Mouse (Mus musculus) heart, embryonic 14.5 days (tissue): ENCODE measurements at regions not wholly inside any gene's neighbourhood (a gene's known extent, or its start where the extent isn't known, plus 50 kb on each side); places are given as distances from the start of the nearest gene placed in this dataset.

Source experiments
- ATAC-seq: fragments of 200-750 bp; cut with Nextera tagmentation; 2 replicates; pipeline ENCODE4 v1.8.0; 2017; ENCODE audit warnings: low read depth, moderate TSS enrichment; ENCODE audit not compliant: insufficient number of reproducible peaks, insufficient read depth, low FRiP score
- H3K27ac ChIP-seq, 2 experiments: fragments of 200-500 bp in 1 of 2; fragments of 300-500 bp in 1 of 2; sonication (generic) in 1 of 2; replicated peaks in 1 of 2; 2 replicates each; pipeline ENCODE4 v1.5.1; 2012 to 2014; ENCODE audit warnings: low read depth in 2 of 2, low read length in 2 of 2, control low read depth in 1 of 2, mild to moderate bottlenecking in 1 of 2, mixed read lengths in 1 of 2; ENCODE audit not compliant: control insufficient read depth in 1 of 2, insufficient read depth in 1 of 2
- H3K27me3 ChIP-seq: fragments of 300-500 bp; sonication (generic); 2 replicates; pipeline ENCODE4 v1.6.1; 2014; ENCODE audit warnings: mild to moderate bottlenecking, low read length, control low read depth; ENCODE audit not compliant: control insufficient read depth, insufficient read depth
- H3K36me3 ChIP-seq: fragments of 300-500 bp; sonication (generic); 2 replicates; pipeline ENCODE4 v1.6.1; 2014; ENCODE audit warnings: mild to moderate bottlenecking, control low read depth, low read length, mixed read lengths; ENCODE audit not compliant: control insufficient read depth, insufficient read depth
- H3K4me1 ChIP-seq, 2 experiments: fragments of 200-500 bp in 1 of 2; fragments of 300-500 bp in 1 of 2; sonication (generic) in 1 of 2; 2 replicates each; pipeline ENCODE4 v1.6.1; 2012 to 2014; ENCODE audit warnings: low read length in 2 of 2, control low read depth in 1 of 2, mixed read lengths in 1 of 2; ENCODE audit not compliant: control insufficient read depth in 2 of 2, insufficient read depth in 2 of 2
- H3K4me2 ChIP-seq: fragments of 300-500 bp; sonication (generic); 2 replicates; pipeline ENCODE4 v1.6.1; 2014; ENCODE audit warnings: mild to moderate bottlenecking, low read length
- H3K4me3 ChIP-seq, 2 experiments: fragments of 200-500 bp in 1 of 2; fragments of 300-500 bp in 1 of 2; sonication (generic) in 1 of 2; 2 replicates each; pipeline ENCODE4 v1.5.1; 2012 to 2014; ENCODE audit warnings: low read length in 2 of 2, mild to moderate bottlenecking in 2 of 2, control low read depth in 1 of 2, low read depth in 1 of 2, moderate library complexity in 1 of 2; ENCODE audit not compliant: control insufficient read depth in 1 of 2, insufficient read depth in 1 of 2
- H3K9ac ChIP-seq: fragments of 300-500 bp; sonication (generic); 2 replicates; pipeline ENCODE4 v1.6.1; 2014; ENCODE audit warnings: mild to moderate bottlenecking, low read length
- H3K9me3 ChIP-seq: fragments of 300-500 bp; sonication (generic); 2 replicates; pipeline ENCODE4 v1.6.1; 2016; ENCODE audit warnings: low read length, control low read depth; ENCODE audit not compliant: control insufficient read depth
- WGBS: fragments of 180-500 bp; shearing (Covaris S2); extraction: QIAGEN DNeasy Blood & Tissue Kit; methylation state at CpG from one replicate; pipeline ENCODE4 v1.1.7; 2014; 5-methylcytosine and 5-hydroxymethylcytosine counted together

DNA sequence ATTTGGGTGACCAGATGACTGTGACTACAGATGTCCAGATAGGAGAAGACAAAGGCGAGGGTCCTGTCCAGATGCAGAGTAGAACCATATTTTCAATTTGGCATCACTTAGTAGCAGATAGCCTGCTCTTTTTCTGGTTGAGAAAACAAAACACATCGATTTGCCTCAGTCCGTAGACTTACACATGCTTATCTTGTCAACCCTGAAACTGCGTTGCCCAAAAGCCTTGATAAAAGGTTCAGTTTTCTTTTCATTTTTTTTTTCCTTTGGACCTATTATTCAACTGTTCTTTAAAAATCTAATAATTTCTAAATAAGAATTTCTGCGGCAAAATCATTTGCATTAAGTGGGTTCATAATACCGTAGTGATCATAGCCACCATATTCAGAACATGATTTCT is 64.0 kb upstream of the Ltbp1 start:
- no peak overlapping the region for H3K4me2 ChIP-seq
- H3K27ac ChIP-seq = no peak overlapping the region
- H3K9me3 ChIP-seq = no peaks in the 10 kb centered on the region
- no peaks in the 10 kb centered on the region for H3K36me3 ChIP-seq
- H3K4me1 ChIP-seq = no peaks in the 10 kb centered on the region
- no peak overlapping the region for H3K4me3 ChIP-seq
- H3K9ac ChIP-seq = no peak overlapping the region
- 68% methylated on average over 6 of the region's 6 CpGs for WGBS
- H3K27me3 ChIP-seq = no peaks in the 10 kb centered on the region
- no peak for ATAC-seq

DNA sequence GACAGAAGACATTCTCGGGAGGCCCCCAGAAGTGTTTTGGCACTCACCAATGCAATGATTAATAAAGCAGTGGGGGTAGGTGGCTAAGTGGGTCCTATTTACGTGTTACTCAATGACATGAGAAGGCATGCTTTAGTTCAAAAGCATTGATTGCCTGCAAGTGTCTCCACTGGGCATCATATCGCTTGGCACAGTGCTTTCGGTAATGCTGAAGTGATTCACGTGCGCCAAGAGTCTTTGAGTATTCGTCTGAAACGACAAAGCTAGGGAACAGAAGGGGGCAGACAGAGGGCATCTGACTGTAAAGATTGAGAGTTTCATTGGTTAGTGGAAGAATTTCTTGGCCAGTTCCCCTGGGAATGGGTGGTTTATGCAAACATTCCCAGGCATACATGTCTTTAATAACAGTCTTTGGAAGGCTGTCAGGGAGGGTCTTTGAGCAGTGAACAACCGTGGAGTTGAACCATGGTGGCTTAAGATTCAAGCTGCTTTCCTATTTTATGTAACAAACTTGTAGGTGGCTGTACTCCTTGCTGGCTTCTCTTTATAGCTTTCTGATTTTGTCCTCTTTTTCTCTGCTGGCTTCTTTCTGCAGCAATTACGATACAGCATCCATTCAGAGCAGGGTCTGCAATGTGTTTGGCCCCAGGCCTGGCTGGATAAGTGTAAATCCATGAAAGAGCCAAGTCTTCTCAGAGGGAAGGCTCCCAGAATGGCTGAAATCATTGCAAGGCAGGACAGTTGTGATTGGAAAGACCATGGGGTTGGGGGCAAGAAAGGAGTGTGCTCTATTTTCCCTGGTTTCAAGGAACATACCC is 62.2 kb upstream of the Ltbp1 start:
- Histone ChIP-seq H3K4me1 (no peaks in the 10 kb centered on the region), H3K9me3 (no peaks in the 10 kb centered on the region), H3K9ac (no peak overlapping the region), H3K36me3 (no peaks in the 10 kb centered on the region), H3K27me3 (no peaks in the 10 kb centered on the region), H3K4me3 (no peak overlapping the region), H3K27ac (no peak overlapping the region; a peak in 2 of 4 replicates), H3K4me2 (no peak overlapping the region)
- no peak for ATAC-seq
- 80% methylated on average over 10 of the region's 10 CpGs for WGBS

DNA sequence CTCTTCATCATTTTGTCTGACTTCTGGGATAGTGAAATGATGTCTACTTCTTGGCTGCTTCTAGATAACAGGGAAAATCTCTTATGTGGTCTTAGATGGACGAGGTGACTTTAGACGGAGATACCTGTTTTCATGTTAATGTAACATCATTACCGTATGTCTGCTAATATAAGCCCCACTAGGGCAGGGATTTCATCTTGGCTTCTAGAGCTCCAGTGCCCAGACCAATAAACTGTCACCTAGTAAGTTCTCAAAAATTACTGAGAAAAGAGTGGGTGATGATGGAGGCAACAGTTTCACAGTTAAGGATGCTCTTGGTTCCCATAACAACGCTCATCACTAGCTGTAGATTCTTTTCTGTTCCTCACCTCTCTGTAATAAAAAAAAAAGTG is 61.6 kb upstream of the Ltbp1 start:
- 45% methylated on average over 4 of the region's 4 CpGs for WGBS
- no peak for ATAC-seq

DNA sequence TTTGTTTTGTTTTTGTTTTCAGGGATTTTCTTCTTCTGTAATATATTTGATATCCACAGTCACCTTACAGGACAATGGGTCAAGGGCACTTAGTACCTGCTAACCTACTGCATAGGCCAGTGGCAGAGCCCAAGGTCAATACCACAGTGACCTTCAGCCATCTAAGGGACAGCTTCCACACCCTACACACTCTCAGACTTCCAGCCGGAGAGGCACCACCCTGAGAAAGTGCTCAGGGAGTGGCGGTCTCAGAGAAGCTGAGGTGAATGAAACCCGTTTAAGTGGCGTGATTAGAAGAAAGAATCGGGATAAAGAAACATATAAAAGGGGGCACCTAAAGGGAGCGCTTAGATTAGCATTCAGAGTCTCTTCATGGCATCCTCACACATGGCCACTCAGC is 60.2 kb upstream of the Ltbp1 start:
- 79% methylated on average over 6 of the region's 6 CpGs for WGBS
- Histone ChIP-seq H3K4me2 (no peak overlapping the region), H3K9me3 (no peaks in the 10 kb centered on the region), H3K4me1 (no peaks in the 10 kb centered on the region), H3K27ac (no peak overlapping the region), H3K4me3 (no peak overlapping the region), H3K27me3 (no peaks in the 10 kb centered on the region), H3K36me3 (no peaks in the 10 kb centered on the region), H3K9ac (no peak overlapping the region)
- ATAC-seq = no peak

More for the DNA sequence above, 61.6 kb upstream of the Ltbp1 start:
- Histone ChIP-seq H3K9me3 (no peaks in the 10 kb centered on the region), H3K27ac (no peak overlapping the region; a peak in 1 of 4 replicates), H3K4me1 (no peaks in the 10 kb centered on the region), H3K36me3 (no peaks in the 10 kb centered on the region), H3K4me3 (no peak overlapping the region), H3K4me2 (no peak overlapping the region), H3K27me3 (no peaks in the 10 kb centered on the region), H3K9ac (no peak overlapping the region)

DNA sequence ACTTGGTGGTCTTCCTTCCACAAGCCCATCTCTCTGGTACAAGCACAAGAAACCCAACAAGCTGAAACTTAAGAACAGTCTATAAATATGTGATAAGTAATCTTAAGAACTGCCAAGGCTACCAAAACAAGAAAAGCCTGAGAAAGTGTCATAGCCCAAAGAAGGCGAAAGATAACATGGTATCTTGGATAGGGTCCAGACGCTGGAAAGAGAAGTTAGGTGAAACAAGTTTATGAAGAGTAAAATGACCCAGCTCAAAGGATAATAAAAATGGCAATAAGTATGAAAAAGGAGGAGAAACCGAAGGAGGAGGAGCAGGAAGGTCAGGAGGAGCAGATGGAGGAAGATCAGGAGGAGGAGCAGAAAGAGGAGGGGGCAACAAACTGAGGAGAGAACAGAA is 56.9 kb upstream of the Ltbp1 start:
- WGBS = 66% methylated on average over 3 of the region's 3 CpGs
- no peaks in the 10 kb centered on the region for H3K4me1 ChIP-seq
- no peaks in the 10 kb centered on the region for H3K36me3 ChIP-seq
- H3K9me3 ChIP-seq = peaks cover 7% of the 10 kb centered on the region; the same call in 1 of the 2 replicates
- no peak overlapping the region for H3K4me3 ChIP-seq
- no peak overlapping the region for H3K27ac ChIP-seq
- ATAC-seq = no peak
- no peak overlapping the region for H3K4me2 ChIP-seq
- no peaks in the 10 kb centered on the region for H3K27me3 ChIP-seq
- H3K9ac ChIP-seq = no peak overlapping the region

DNA sequence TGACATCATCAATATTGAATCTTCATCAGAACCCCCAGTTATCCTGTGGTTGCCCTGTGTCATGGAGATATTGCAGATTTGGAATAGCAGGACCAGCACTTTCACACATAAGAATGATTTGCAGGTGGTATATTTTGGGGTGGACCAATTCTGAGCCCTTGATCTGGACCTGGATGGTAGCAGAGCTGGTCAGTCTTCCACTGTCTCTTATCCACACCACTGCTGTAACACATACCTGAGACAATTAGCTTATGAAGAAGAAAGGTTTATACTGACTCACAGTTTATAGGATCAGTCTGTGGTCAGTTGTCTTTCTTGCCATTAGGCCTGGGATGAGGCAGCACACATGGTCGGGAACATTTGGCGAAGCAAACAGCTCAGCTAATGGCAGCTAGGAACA is 55.1 kb upstream of the Ltbp1 start:
- Histone ChIP-seq H3K27ac (no peak overlapping the region), H3K36me3 (no peaks in the 10 kb centered on the region), H3K4me3 (no peak overlapping the region), H3K27me3 (no peaks in the 10 kb centered on the region), H3K9me3 (peaks cover 7% of the 10 kb centered on the region; the same call in 1 of the 2 replicates), H3K4me2 (no peak overlapping the region), H3K4me1 (no peaks in the 10 kb centered on the region), H3K9ac (no peak overlapping the region)
- no peak for ATAC-seq
- WGBS = 94% methylated on average over 2 of the region's 2 CpGs

DNA sequence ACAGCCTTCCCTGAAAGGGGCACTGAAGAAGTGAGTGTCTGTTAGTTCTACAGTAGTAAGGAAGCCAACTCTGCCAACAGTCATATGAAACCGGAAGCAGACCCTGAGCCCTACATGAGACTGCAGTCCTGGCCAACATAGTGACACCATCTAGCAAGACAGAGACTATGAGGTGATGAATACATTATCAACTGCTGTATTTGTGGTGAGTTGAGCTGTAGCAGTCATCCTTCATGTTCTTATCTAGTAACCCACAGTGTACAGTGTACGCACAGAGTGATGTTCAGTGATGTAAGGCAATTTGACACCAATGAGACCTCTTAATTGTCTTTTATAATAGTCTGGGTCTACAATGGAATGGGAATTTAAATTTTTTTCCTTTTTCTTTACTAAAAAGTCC is 50.4 kb upstream of the Ltbp1 start:
- H3K9me3 ChIP-seq = peaks cover 7% of the 10 kb centered on the region; the same call in 1 of the 2 replicates
- H3K27me3 ChIP-seq = no peaks in the 10 kb centered on the region
- 53% methylated on average over 2 of the region's 2 CpGs for WGBS
- no peak overlapping the region for H3K27ac ChIP-seq
- H3K4me1 ChIP-seq = peaks cover 3 to 6% of the 10 kb centered on the region in 2 experiments; a peak in 3 of 4 replicates
- H3K4me3 ChIP-seq = no peak overlapping the region
- H3K4me2 ChIP-seq = no peak overlapping the region
- H3K9ac ChIP-seq = no peak overlapping the region
- no peaks in the 10 kb centered on the region for H3K36me3 ChIP-seq
- no peak for ATAC-seq
